Mouse (Mus musculus) left cerebral cortex, adult 8-10 months (tissue): ENCODE data around the gene Gm4133. TPM values are rescaled to one million over a fixed set of nuclear protein-coding genes. Genes with fewer than 3 reads are reported as not detected.
"Not testable (repeated sequence)": the region's sequence is repeated elsewhere in the genome, so short reads cannot be mapped to it uniquely, and the experiment has no call there.

Experiments
- DNase-seq, 2 experiments: peaks; one replicate each; pipeline ENCODE4 v3.0.0; 2022; ENCODE audit warnings: low spot score in 2 of 2
- total RNA-seq, 4 experiments: library from RNA; stranded (reverse); gene quantifications; 2 replicates each; pipeline ENCODE4 v1.2.4; 2022

Gene Gm4133
- total RNA-seq, result not detected

GRCm38 (mm10) chr7:20333965-20334364, at the start of gene Gm4133:
TSS of gene Gm4133 (minus strand) at chr7:20334065.
- not testable (repeated sequence) for DNase-seq

DNA sequence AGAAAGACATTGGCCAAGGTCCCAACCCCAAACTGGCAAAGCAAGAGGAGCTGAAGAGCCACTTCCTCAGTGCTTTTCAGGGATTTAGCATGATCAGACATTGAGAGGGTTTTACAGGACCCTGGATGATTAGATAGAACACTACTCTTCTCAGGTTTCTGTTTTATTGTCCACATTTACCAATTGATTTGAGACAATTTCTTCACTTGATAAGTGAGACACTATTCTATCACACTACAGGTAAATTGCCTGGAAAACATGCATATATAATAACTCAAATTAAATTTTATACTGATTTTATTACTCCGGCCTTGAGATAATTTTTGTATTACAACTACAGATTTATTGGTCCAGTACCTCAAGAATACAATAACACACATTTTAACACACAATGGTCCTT, 41.4 kb upstream of the Gm4133 start, which contains the start of gene Gm5728:
Gm5728 (minus strand) TSS at position 101 of the 400 bp plus-strand sequence.
- DNase-seq, result not testable (repeated sequence)

Other genes starting within 250 kb of the Gm4133 start
- not detected for gene Vmn1r91, start 234.4 kb downstream of the Gm4133 start, total RNA-seq
- gene Gm16442, start 211.5 kb downstream of the Gm4133 start, total RNA-seq, result not detected
- not detected for gene Vmn1r93, start 195.0 kb downstream of the Gm4133 start, total RNA-seq
- not detected for gene Vmn1r94, start 165.7 kb downstream of the Gm4133 start, total RNA-seq
- not detected for gene Vmn1r95, start 140.4 kb downstream of the Gm4133 start, total RNA-seq
- gene Gm6164, start 128.5 kb downstream of the Gm4133 start, total RNA-seq, result not detected
- not detected for gene Gm4498, start 100.2 kb downstream of the Gm4133 start, total RNA-seq
- gene Gm5890, start 71.2 kb downstream of the Gm4133 start, total RNA-seq, result not detected
- not detected for gene Gm5728, start 41.3 kb upstream of the Gm4133 start, total RNA-seq
- not detected for gene Vmn1r100, start 83.9 kb upstream of the Gm4133 start, total RNA-seq
- not detected for gene Vmn1r101, start 108.5 kb upstream of the Gm4133 start, total RNA-seq
- not detected for gene Gm10670, start 140.9 kb upstream of the Gm4133 start, total RNA-seq
- gene Vmn1r103, start 176.5 kb upstream of the Gm4133 start, total RNA-seq, result not detected
- gene Vmn1r104, start 199.8 kb upstream of the Gm4133 start, total RNA-seq, result not detected
- not detected for gene Gm5726, start 211.7 kb upstream of the Gm4133 start, total RNA-seq
- not detected for gene Gm4141, start 242.2 kb upstream of the Gm4133 start, total RNA-seq